In the genomic region with DNA sequence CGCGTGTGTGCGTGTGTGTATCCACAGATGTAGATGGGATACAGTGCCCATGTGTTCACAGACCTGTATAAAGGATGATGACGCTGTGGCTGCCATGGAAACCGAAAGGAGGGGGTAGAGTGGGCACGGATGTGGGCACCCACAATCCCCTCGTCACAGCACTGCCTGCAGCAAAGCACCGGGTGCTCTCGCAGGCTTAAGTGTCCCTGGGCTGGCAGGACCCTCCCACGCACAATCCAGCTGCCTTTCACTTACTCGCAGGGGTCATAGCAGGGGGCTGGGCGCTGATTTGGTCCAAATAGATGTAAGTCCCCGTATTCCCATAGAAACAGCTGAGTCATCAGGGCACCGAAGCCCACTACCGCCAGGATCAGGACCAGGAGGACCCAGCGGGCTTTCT, we compare ENCODE assay signal across 8 mouse cellular contexts. TPM values are rescaled to one million over a fixed set of nuclear protein-coding genes. Genes with fewer than 3 reads are reported as not detected.
DNase-seq lines count a peak whose midpoint lies in the region; ATAC-seq and TF ChIP-seq lines count a peak whose summit lies in the region.

No protein-coding gene starts in this region.

- no peaks in the 10 kb centered on the region for H3K9me3 ChIP-seq in forebrain, embryonic 11.5 days (ENCODE audit: control insufficient read depth, low read length)
- no peaks in the 10 kb centered on the region for H3K9me3 ChIP-seq in midbrain, embryonic 12.5 days
- no peaks in the 10 kb centered on the region for H3K9me3 ChIP-seq in stomach, postnatal 0 days (ENCODE audit: control insufficient read depth, low read length)

- no peak for TF ChIP-seq CTCF in stomach, postnatal 0 days (IDR thresholded peaks at IDR 0.05; ENCODE audit: low read depth)

- ATAC-seq in forebrain, embryonic 11.5 days (replicated peaks; ENCODE audit: low FRiP score), result no peak
- ATAC-seq in midbrain, embryonic 12.5 days (ENCODE audit: low FRiP score, low read depth), result peak; percentile 20; the same call in 1 of the 2 replicates
- ATAC-seq in stomach, postnatal 0 days (ENCODE audit: low FRiP score, low TSS enrichment), result 0 out of 2 replicates have a peak, but pooled peaks have one; percentile 7

- H3K4me1 ChIP-seq in forebrain, embryonic 11.5 days (replicated peaks; ENCODE audit: control insufficient read depth, insufficient read depth, low read length), result no peaks in the 10 kb centered on the region; the same call in 1 of the 2 replicates
- H3K4me1 ChIP-seq in midbrain, embryonic 12.5 days, result peaks cover 17% of the 10 kb centered on the region
- H3K4me1 ChIP-seq in stomach, postnatal 0 days (replicated peaks; ENCODE audit: control insufficient read depth, insufficient read depth), result no peaks in the 10 kb centered on the region; the same call in 1 of the 2 replicates

- no peak for TF ChIP-seq EP300 in stomach, postnatal 0 days (optimal IDR thresholded peaks at IDR 0.05)

- H3K4me2 ChIP-seq in forebrain, embryonic 11.5 days (ENCODE audit: low read depth, low read length, severe bottlenecking), result 0 out of 2 replicates have a peak overlapping the region, but pooled peaks have one; percentile 8
- peak overlapping the region; percentile 73 for H3K4me2 ChIP-seq in midbrain, embryonic 12.5 days (replicated peaks)
- H3K4me2 ChIP-seq in stomach, postnatal 0 days (replicated peaks; ENCODE audit: low read depth), result no peak overlapping the region

- no peak overlapping the region for H3K4me3 ChIP-seq in forebrain, embryonic 11.5 days (ENCODE audit: low read depth, low read length)
- H3K4me3 ChIP-seq in midbrain, embryonic 12.5 days, result no peak overlapping the region
- no peak overlapping the region for H3K4me3 ChIP-seq in stomach, postnatal 0 days (ENCODE audit: low read depth, low read length)

- no peaks in the 10 kb centered on the region for H3K27me3 ChIP-seq in forebrain, embryonic 11.5 days (ENCODE audit: control insufficient read depth, insufficient read depth, low read length)
- H3K27me3 ChIP-seq in midbrain, embryonic 12.5 days, result no peaks in the 10 kb centered on the region
- no peaks in the 10 kb centered on the region for H3K27me3 ChIP-seq in stomach, postnatal 0 days (ENCODE audit: control insufficient read depth, insufficient read depth, low read length)

- WGBS in forebrain, embryonic 11.5 days, result 82% methylated on average over 16 of the region's 16 CpGs
- WGBS in midbrain, embryonic 12.5 days, result 81% methylated on average over 16 of the region's 16 CpGs
- 83% methylated on average over 16 of the region's 16 CpGs for WGBS in stomach, postnatal 0 days

- H3K27ac ChIP-seq in forebrain, embryonic 11.5 days (ENCODE audit: low read depth, low read length), result no peak overlapping the region
- no peak overlapping the region for H3K27ac ChIP-seq in midbrain, embryonic 12.5 days (replicated peaks)
- no peak overlapping the region for H3K27ac ChIP-seq in stomach, postnatal 0 days (replicated peaks)

- no peaks in the 10 kb centered on the region for H3K36me3 ChIP-seq in forebrain, embryonic 11.5 days (ENCODE audit: control insufficient read depth, insufficient read depth, low read length)
- peaks cover 21% of the 10 kb centered on the region for H3K36me3 ChIP-seq in midbrain, embryonic 12.5 days
- H3K36me3 ChIP-seq in stomach, postnatal 0 days (ENCODE audit: control insufficient read depth, insufficient read depth, low read length), result peaks cover 9% of the 10 kb centered on the region; the same call in 1 of the 2 replicates

- peak; percentile 44 for DNase-seq in cerebellum, adult 9-10 months
- no peak for DNase-seq in cerebellum, adult 11 months
- peak; percentile 95 for DNase-seq in CD4-positive helper T cell, adult 2 months (ENCODE audit: low read depth, low spot score)
- no peak for DNase-seq in forebrain, embryonic 11.5 days (ENCODE audit: low spot score)
- peak; percentile 69 to 74 for DNase-seq in layer of hippocampus, postnatal 25 days (ENCODE audit: extremely low spot score in 1 of 2, low spot score in 1 of 2)
- no peak for DNase-seq in stomach, postnatal 0 days (ENCODE audit: low spot score)
- DNase-seq in urinary bladder, adult 18-20 months (ENCODE audit: low spot score in 2 of 2), result no peak

- H3K9ac ChIP-seq in forebrain, embryonic 11.5 days (ENCODE audit: low read length), result no peak overlapping the region
- 0 out of 2 replicates have a peak overlapping the region, but pooled peaks have one; percentile 71 for H3K9ac ChIP-seq in midbrain, embryonic 12.5 days (replicated peaks)
- no peak overlapping the region for H3K9ac ChIP-seq in stomach, postnatal 0 days (ENCODE audit: low read length)

RNA-seq across cellular contexts. Expression of a gene that starts 11.6 kb away (rescaled TPM):
- 52.1 and 56.4 TPM in 2 replicates for polyA plus RNA-seq in forebrain, embryonic 11.5 days (2014; fragmentation: Nextera tagmentation; extraction: Ambion mirVana)
- total RNA-seq in layer of hippocampus, postnatal 25 days (2021), result 100 to 1,000 TPM; 625 to 635 TPM
- polyA plus RNA-seq in midbrain, embryonic 12.5 days (2016; fragmentation: Nextera tagmentation; extraction: Ambion mirVana), result 69.9 and 71.6 TPM in 2 replicates
- 117 and 128 TPM in 2 replicates for polyA plus RNA-seq in stomach, postnatal 0 days (2015; fragmentation: Nextera tagmentation; extraction: Ambion mirVana)

RNA-seq across cellular contexts. Expression of a gene that starts 11.6 kb away (rescaled TPM):
- 34.0 and 34.1 TPM in 2 replicates for polyA plus RNA-seq in forebrain, embryonic 11.5 days (2014; fragmentation: Nextera tagmentation; extraction: Ambion mirVana)
- 10 to 100 TPM; 23.5 to 24.2 TPM for total RNA-seq in layer of hippocampus, postnatal 25 days (2021)
- polyA plus RNA-seq in midbrain, embryonic 12.5 days (2016; fragmentation: Nextera tagmentation; extraction: Ambion mirVana), result 37.2 and 37.4 TPM in 2 replicates
- 11.4 TPM in 2 replicates for polyA plus RNA-seq in stomach, postnatal 0 days (2015; fragmentation: Nextera tagmentation; extraction: Ambion mirVana)

RNA-seq across cellular contexts. Expression of a gene that starts 18.4 kb away (rescaled TPM):
- polyA plus RNA-seq in forebrain, embryonic 11.5 days (2014; fragmentation: Nextera tagmentation; extraction: Ambion mirVana), result 0.52 and 0.93 TPM in 2 replicates
- total RNA-seq in layer of hippocampus, postnatal 25 days (2021), result under 1 TPM; 0.12 to 0.17 TPM
- 0.38 and 0.45 TPM in 2 replicates for polyA plus RNA-seq in midbrain, embryonic 12.5 days (2016; fragmentation: Nextera tagmentation; extraction: Ambion mirVana)
- 0.23 and 0.39 TPM in 2 replicates for polyA plus RNA-seq in stomach, postnatal 0 days (2015; fragmentation: Nextera tagmentation; extraction: Ambion mirVana)

RNA-seq across cellular contexts. Expression of a gene that starts 42.3 kb away (rescaled TPM):
- 1.2 and 1.3 TPM in 2 replicates for polyA plus RNA-seq in forebrain, embryonic 11.5 days (2014; fragmentation: Nextera tagmentation; extraction: Ambion mirVana)
- under 1 TPM; 0.32 to 0.38 TPM for total RNA-seq in layer of hippocampus, postnatal 25 days (2021)
- 2.5 and 3.1 TPM in 2 replicates for polyA plus RNA-seq in midbrain, embryonic 12.5 days (2016; fragmentation: Nextera tagmentation; extraction: Ambion mirVana)
- 2.1 and 2.2 TPM in 2 replicates for polyA plus RNA-seq in stomach, postnatal 0 days (2015; fragmentation: Nextera tagmentation; extraction: Ambion mirVana)

RNA-seq across cellular contexts. Expression of a gene that starts 49.9 kb away (rescaled TPM):
- polyA plus RNA-seq in forebrain, embryonic 11.5 days (2014; fragmentation: Nextera tagmentation; extraction: Ambion mirVana), result 72.3 and 75.2 TPM in 2 replicates
- 100 to 1,000 TPM in 1 of 2 experiments, 10 to 100 TPM in 1; 93.8 to 122 TPM for total RNA-seq in layer of hippocampus, postnatal 25 days (2021)
- polyA plus RNA-seq in midbrain, embryonic 12.5 days (2016; fragmentation: Nextera tagmentation; extraction: Ambion mirVana), result 79.6 and 90.9 TPM in 2 replicates
- 42.6 and 46.5 TPM in 2 replicates for polyA plus RNA-seq in stomach, postnatal 0 days (2015; fragmentation: Nextera tagmentation; extraction: Ambion mirVana)

Comparison
In these comparisons a context has a peak if more than half of its experiments do, and no peak if none do; other contexts are left out.
1. DNase-seq: peak in cerebellum, adult 9-10 months (single experiment), CD4-positive helper T cell, adult 2 months (single experiment) and layer of hippocampus, postnatal 25 days (2 of 2); none in cerebellum, adult 11 months (single experiment), forebrain, embryonic 11.5 days (single experiment), stomach, postnatal 0 days (single experiment) and urinary bladder, adult 18-20 months (0 of 2).